Mouse (Mus musculus) Patski (cell line): ENCODE measurements around the gene Hpcal1. TPM values are rescaled to one million over a fixed set of nuclear protein-coding genes. Genes with fewer than 3 reads are reported as not detected.

ENCODE experiments used
- ATAC-seq: fragments of 100-300 bp; one replicate; pipeline ENCODE4 v1.8.0; 2021
- CTCF ChIA-PET: fragments of 350-600 bp; sonication (Branson Sonifier 250); formaldehyde crosslinking; loops from one replicate; lab custom pipeline; 2022; ENCODE audit warnings: inconsistent platforms; lab: Charles Lee
- POLR2A ChIA-PET: fragments of 350-600 bp; sonication (Branson Sonifier 250); formaldehyde crosslinking; loops from one replicate; lab custom pipeline; 2022; ENCODE audit warnings: antibody characterized with exemption, inconsistent platforms; lab: Charles Lee
- DNase-seq: peaks from one replicate; pipeline ENCODE4 v3.0.0-alpha.2; 2011; ENCODE audit warnings: low read depth, low spot score
- H3K27me3 ChIP-seq: fragments of 371-371 bp; one replicate; pipeline ENCODE4 v1.5.1; 2021
- CTCF ChIP-seq: fragments of 100-300 bp; IDR thresholded peaks from one replicate; pipeline ENCODE4 v1.5.1; 2021
- in situ Hi-C: fragments of 300-500 bp; cut with MboI; formaldehyde crosslinking; loops from 3 replicates; pipeline ENCODE4 v1.11.1; 2018; ENCODE audit warnings: low pct_unique_long_range_greater_than_20kb, mixed read lengths
- polyA plus RNA-seq: library from polyadenylated mRNA; unstranded; gene quantifications from one replicate; pipeline ENCODE4 v1.2.3, GENCODE M21; 2021

The Hpcal1 gene
- 39.5 TPM for polyA plus RNA-seq

GRCm38 (mm10) chr12:17690564-17691281 lies at the start of gene Hpcal1:
Gene Hpcal1, plus strand, starts transcription at chr12:17690856.
- in situ Hi-C loops: no loop called here
- ChIA-PET POLR2A (interaction anchor here (1.4 to 1.5 kb wide), 2 partner anchors 30 to 31 kb away, joined by 3 read pairs; no protein-coding TSS in a partner anchor), CTCF (no interaction called here)
- no peak for TF ChIP-seq CTCF
- H3K27me3 ChIP-seq: no peaks in the 10 kb centered on the region
- DNase-seq (no peak), ATAC-seq (peak; percentile 79)

- DNase-seq: no peak
- in situ Hi-C loops: no loop called here
- ChIA-PET CTCF (no interaction called here), POLR2A (no interaction called here)
- no peaks in the 10 kb centered on the region for H3K27me3 ChIP-seq
- no peak for ATAC-seq
- TF ChIP-seq CTCF: no peak
Measured at GRCm38 (mm10) chr12:17641269-17641668, 49.4 kb upstream of the Hpcal1 start.

GRCm38 (mm10) chr12:17644385-17645222 lies 46.1 kb upstream of the Hpcal1 start:
- TF ChIP-seq CTCF: no peak
- in situ Hi-C loops: no loop called here
- ATAC-seq (no peak), DNase-seq (no peak)
- ChIA-PET POLR2A (no interaction called here), CTCF (no interaction called here)
- H3K27me3 ChIP-seq: no peaks in the 10 kb centered on the region

GRCm38 (mm10) chr12:17646457-17646856 lies 44.2 kb upstream of the Hpcal1 start:
- POLR2A ChIA-PET: no interaction called here
- CTCF ChIA-PET: no interaction called here
- in situ Hi-C loops: no loop called here
- ATAC-seq (no peak), DNase-seq (no peak)
- H3K27me3 ChIP-seq: no peaks in the 10 kb centered on the region
- TF ChIP-seq CTCF: no peak

- in situ Hi-C loops: no loop called here
- ChIA-PET CTCF (no interaction called here), POLR2A (no interaction called here)
- no peak for ATAC-seq
- no peak for TF ChIP-seq CTCF
- H3K27me3 ChIP-seq: no peaks in the 10 kb centered on the region
- no peak for DNase-seq
Measured at GRCm38 (mm10) chr12:17651223-17652095, 39.2 kb upstream of the Hpcal1 start.

DNA sequence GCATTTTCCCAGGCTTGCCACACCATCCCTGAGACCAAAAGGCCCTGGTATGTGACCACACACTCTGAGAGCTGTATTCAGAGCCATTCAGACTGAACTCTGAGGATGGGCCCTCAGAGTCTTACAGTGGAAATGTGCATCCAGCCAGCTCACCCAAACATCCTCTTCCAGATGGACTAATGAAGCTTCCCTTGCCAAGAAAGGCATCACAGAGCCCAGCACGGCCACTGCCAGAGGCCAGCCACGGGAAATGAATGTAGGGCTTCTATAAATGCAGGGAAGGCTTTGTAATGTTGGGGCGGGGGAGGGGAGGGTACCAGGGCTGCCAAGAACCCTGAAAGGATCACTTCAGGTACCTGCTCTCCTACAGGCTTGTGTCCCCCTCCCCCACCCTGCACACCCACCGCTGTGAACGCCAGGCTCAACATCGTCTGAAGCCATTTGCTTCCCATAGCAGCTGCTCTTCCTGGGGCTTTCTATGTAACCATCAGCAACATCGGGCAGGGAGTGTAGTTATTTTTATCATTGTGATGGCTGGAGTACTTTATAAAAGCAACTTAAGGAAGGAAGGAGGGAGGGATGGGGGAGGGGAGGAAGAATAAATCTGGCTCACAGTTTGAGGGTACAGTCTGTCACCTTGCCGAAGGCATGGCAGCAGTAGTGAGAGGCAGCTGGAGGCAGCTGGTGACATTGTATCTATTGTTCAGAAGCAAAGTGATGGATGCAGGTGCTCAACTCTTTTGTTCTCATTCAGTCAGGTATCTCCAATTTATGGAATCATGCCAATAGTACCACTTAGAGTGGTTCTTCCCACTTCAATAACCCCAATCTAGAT lies 38.2 kb upstream of the Hpcal1 start:
- CTCF ChIA-PET: no interaction called here
- in situ Hi-C loops: no loop called here
- TF ChIP-seq CTCF: no peak
- no peaks in the 10 kb centered on the region for H3K27me3 ChIP-seq
- DNase-seq (no peak), ATAC-seq (no peak)
- POLR2A ChIA-PET: no interaction called here

DNA sequence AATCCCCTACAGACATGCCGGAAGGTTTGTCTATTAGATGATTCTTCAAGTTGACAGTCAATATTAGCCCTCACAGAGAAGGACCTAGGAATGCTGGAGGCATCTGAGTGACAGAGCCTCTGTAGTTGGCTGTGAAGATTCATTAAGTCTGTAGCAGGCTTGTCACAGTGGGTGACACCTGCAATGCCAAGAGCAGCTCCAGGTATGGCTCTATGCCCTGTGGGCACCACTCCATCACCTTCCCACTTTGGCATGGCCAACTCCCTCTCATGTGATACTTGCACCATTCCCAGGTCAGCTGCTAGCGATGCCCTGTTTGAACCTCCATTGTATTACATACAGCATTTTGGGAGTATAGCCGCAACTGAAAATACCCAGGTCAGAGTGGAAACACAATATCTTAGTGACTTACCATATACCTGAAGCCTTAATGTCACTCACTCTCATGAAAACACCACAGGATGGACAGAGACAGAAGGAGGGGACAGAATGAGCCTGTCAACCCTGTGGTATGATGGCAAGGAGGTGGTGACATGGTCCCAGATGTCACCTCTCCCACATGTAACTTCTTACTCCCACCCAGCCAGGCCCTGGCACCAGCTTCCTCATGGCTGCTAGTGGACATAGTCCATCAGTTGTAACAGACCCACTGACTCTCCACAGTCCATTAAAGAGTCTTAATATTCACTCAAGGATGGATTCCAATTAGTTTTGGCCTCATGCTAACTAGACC lies 37.4 kb upstream of the Hpcal1 start:
- ChIA-PET POLR2A (no interaction called here), CTCF (no interaction called here)
- H3K27me3 ChIP-seq: no peaks in the 10 kb centered on the region
- ATAC-seq (no peak), DNase-seq (no peak)
- in situ Hi-C loops: no loop called here
- TF ChIP-seq CTCF: no peak

DNA sequence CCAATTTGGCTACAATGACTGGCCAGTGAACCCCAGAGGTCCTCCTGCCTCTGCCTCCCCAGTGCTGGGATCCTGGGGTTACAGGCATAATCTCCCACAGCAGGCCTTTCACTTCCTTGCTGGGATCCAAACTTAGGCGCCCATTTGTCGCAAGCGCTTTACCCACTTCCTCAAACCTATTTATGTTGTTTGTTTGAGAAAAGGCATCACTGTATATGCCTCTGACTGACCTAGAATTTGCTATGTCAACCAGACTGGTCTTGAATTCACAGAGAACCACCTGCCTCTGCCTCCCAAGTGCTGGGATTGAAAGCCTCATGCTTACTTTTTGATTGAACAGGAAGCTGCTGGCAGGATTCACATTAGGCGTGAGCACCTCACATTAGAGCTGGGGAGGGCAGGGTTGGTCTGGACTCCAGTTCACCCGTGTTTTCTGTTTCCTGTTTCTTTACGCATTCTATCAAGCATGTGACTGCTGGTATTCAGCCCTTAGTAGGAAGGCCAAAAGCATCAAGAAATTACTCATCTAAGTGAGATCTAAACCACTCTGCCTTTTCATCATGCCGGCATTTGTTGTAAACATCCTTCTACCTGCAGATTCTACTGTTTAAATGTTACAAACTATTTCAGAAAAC lies 33.0 kb upstream of the Hpcal1 start:
- in situ Hi-C loops: no loop called here

GRCm38 (mm10) chr12:17658521-17658920 lies 32.1 kb upstream of the Hpcal1 start:
- no peak for DNase-seq
- in situ Hi-C loops: no loop called here
- ChIA-PET CTCF (interaction anchor here (1.4 kb wide), 1 partner anchor 105 kb away, joined by 3 read pairs; no protein-coding TSS in a partner anchor), POLR2A (no interaction called here)
- ATAC-seq: no peak
- no peaks in the 10 kb centered on the region for H3K27me3 ChIP-seq
- no peak for TF ChIP-seq CTCF

More for the DNA sequence above, 33.0 kb upstream of the Hpcal1 start:
- ATAC-seq (no peak), DNase-seq (no peak)
- ChIA-PET CTCF (no interaction called here), POLR2A (no interaction called here)
- no peak for TF ChIP-seq CTCF
- no peaks in the 10 kb centered on the region for H3K27me3 ChIP-seq
